Mouse (Mus musculus) lung, postnatal 0 days (tissue): ENCODE measurements at regions not wholly inside any gene's neighbourhood (a gene's known extent, or its start where the extent isn't known, plus 50 kb on each side); places are given as distances from the start of the nearest gene placed in this dataset.

ENCODE experiments used
- ATAC-seq: fragments of 200-750 bp; cut with Nextera tagmentation; 2 replicates; pipeline ENCODE4 v1.8.0; 2017; ENCODE audit warnings: moderate library complexity
- DNase-seq: peaks from one replicate; pipeline ENCODE4 v3.0.0-alpha.2; 2016; ENCODE audit warnings: low spot score
- H3K27ac ChIP-seq: fragments of 300-500 bp; sonication (generic); 2 replicates; pipeline ENCODE4 v1.5.1; 2014; ENCODE audit warnings: antibody characterized with exemption, mild to moderate bottlenecking, low read length, mixed read lengths
- H3K27me3 ChIP-seq: fragments of 300-500 bp; sonication (generic); replicated peaks from 2 replicates; pipeline ENCODE4 v1.6.1; 2014; ENCODE audit warnings: low read length, mixed read lengths; ENCODE audit not compliant: insufficient read depth
- H3K36me3 ChIP-seq: fragments of 300-500 bp; sonication (generic); 2 replicates; pipeline ENCODE4 v1.6.1; 2014; ENCODE audit warnings: low read length, mixed read lengths; ENCODE audit not compliant: insufficient read depth
- H3K4me1 ChIP-seq: fragments of 300-500 bp; sonication (generic); 2 replicates; pipeline ENCODE4 v1.6.1; 2014; ENCODE audit warnings: antibody characterized with exemption, low read depth, low read length, mixed read lengths; ENCODE audit not compliant: insufficient read depth
- H3K4me2 ChIP-seq: fragments of 300-500 bp; sonication (generic); replicated peaks from 2 replicates; pipeline ENCODE4 v1.6.1; 2014; ENCODE audit warnings: low read depth, mild to moderate bottlenecking, low read length, moderate library complexity, mixed read lengths
- H3K4me3 ChIP-seq: fragments of 300-500 bp; sonication (generic); 2 replicates; pipeline ENCODE4 v1.5.1; 2014; ENCODE audit warnings: low read depth, low read length
- H3K9ac ChIP-seq: fragments of 300-500 bp; sonication (generic); replicated peaks from 2 replicates; pipeline ENCODE4 v1.6.1; 2014; ENCODE audit warnings: low read depth, mild to moderate bottlenecking
- H3K9me3 ChIP-seq: fragments of 300-500 bp; sonication (generic); 2 replicates; pipeline ENCODE4 v1.6.1; 2016; ENCODE audit warnings: low read length, mixed read lengths
- CTCF ChIP-seq: IDR thresholded peaks from 2 replicates; pipeline ENCODE4 v1.5.1; 2016; ENCODE audit warnings: antibody characterized with exemption, mild to moderate bottlenecking
- EP300 ChIP-seq: IDR thresholded peaks from 2 replicates; pipeline ENCODE4 v1.6.1; 2016; ENCODE audit warnings: antibody characterized with exemption, mild to moderate bottlenecking, control low read depth
- WGBS: fragments of 180-500 bp; shearing (Covaris S2); extraction: QIAGEN DNeasy Blood & Tissue Kit; methylation state at CpG from one replicate; pipeline ENCODE4 v1.1.7; 2014; 5-methylcytosine and 5-hydroxymethylcytosine counted together

GRCm38 (mm10) chr10:66741819-66742218, 354.1 kb upstream of the Jmjd1c start:
- TF ChIP-seq EP300 (no peak), CTCF (peak; percentile 65)
- no peak overlapping the region for H3K4me2 ChIP-seq
- H3K4me3 ChIP-seq = no peak overlapping the region
- DNase-seq (peak; percentile 34), ATAC-seq (no peak)
- H3K27ac ChIP-seq = no peak overlapping the region
- no peaks in the 10 kb centered on the region for H3K4me1 ChIP-seq
- no peaks in the 10 kb centered on the region for H3K9me3 ChIP-seq
- no peaks in the 10 kb centered on the region for H3K27me3 ChIP-seq
- H3K36me3 ChIP-seq = no peaks in the 10 kb centered on the region
- WGBS = 45% methylated on average over 3 of the region's 3 CpGs
- H3K9ac ChIP-seq = no peak overlapping the region

DNA sequence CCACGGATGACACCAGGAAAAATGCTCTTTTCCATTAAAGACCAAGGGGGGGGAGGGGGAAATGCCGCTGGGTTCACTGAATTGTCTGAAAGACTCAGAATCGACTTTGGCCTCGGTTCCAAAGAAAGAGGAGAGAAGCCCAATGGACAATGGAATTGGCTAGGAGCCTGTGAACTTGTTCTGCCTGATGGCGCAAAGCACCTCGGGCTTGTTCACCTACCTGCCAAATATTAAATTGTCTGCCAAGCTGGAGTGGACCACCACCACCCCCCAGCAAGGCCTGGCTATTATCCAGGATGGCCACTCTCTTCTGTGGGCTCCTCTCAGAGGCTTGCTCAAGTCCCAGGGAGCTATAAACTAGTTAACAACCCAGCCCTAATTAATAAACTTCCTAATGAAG, 352.7 kb upstream of the Jmjd1c start:
- WGBS = 76% methylated on average over 6 of the region's 6 CpGs
- Histone ChIP-seq H3K27me3 (no peaks in the 10 kb centered on the region), H3K9ac (no peak overlapping the region), H3K9me3 (no peaks in the 10 kb centered on the region), H3K4me3 (no peak overlapping the region), H3K36me3 (no peaks in the 10 kb centered on the region), H3K4me1 (no peaks in the 10 kb centered on the region), H3K27ac (no peak overlapping the region), H3K4me2 (no peak overlapping the region)
- TF ChIP-seq CTCF (no peak), EP300 (no peak)
- no peak for ATAC-seq
- no peak for DNase-seq

- H3K4me3 ChIP-seq = no peak overlapping the region
Observed at GRCm38 (mm10) chr10:66745871-66746270, 350.1 kb upstream of the Jmjd1c start.

GRCm38 (mm10) chr10:66752237-66752810, 343.6 kb upstream of the Jmjd1c start:
- Histone ChIP-seq H3K27me3 (no peaks in the 10 kb centered on the region), H3K27ac (no peak overlapping the region), H3K4me1 (no peaks in the 10 kb centered on the region), H3K4me2 (no peak overlapping the region), H3K36me3 (no peaks in the 10 kb centered on the region), H3K9ac (no peak overlapping the region), H3K4me3 (no peak overlapping the region), H3K9me3 (no peaks in the 10 kb centered on the region)
- WGBS = 56% methylated on average over 7 of the region's 7 CpGs
- peak; percentile 83 for TF ChIP-seq EP300
- no peak for TF ChIP-seq CTCF
- DNase-seq (peak; percentile 93), ATAC-seq (peak; percentile 93)

More at GRCm38 (mm10) chr10:66745871-66746270, 350.1 kb upstream of the Jmjd1c start:
- Histone ChIP-seq H3K9me3 (no peaks in the 10 kb centered on the region), H3K4me2 (no peak overlapping the region), H3K9ac (no peak overlapping the region), H3K27me3 (no peaks in the 10 kb centered on the region), H3K27ac (no peak overlapping the region), H3K4me1 (no peaks in the 10 kb centered on the region), H3K36me3 (no peaks in the 10 kb centered on the region)
- WGBS = 94% methylated on average over 10 of the region's 10 CpGs
- ATAC-seq (no peak), DNase-seq (no peak)
- TF ChIP-seq EP300 = no peak
- no peak for TF ChIP-seq CTCF

DNA sequence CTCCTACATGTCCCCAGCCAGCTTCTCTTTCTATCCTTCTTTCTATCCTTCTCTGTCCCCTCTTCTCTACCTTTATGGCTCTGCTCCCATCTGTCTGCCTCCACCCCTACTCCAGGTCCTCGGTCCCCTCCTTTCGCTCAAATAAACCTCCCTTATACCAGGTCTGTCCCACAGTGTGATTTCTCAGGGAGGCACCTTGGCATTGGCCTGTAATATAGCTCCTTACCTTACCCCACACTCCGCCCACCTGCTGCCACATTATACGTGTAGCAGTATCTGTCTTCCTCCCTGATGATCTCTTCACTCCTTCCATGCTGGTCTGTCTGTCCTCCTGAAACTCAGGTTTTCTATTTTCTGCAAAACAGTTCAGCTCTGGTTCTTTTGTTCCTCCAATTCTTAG, 339.1 kb upstream of the Jmjd1c start:
- no peak overlapping the region for H3K9ac ChIP-seq
- TF ChIP-seq EP300 (no peak), CTCF (no peak)
- no peak overlapping the region for H3K4me3 ChIP-seq
- no peaks in the 10 kb centered on the region for H3K9me3 ChIP-seq
- DNase-seq (no peak), ATAC-seq (no peak)
- H3K4me1 ChIP-seq = no peaks in the 10 kb centered on the region
- H3K36me3 ChIP-seq = no peaks in the 10 kb centered on the region
- no peaks in the 10 kb centered on the region for H3K27me3 ChIP-seq
- no peak overlapping the region for H3K4me2 ChIP-seq
- no peak overlapping the region for H3K27ac ChIP-seq
- 78% methylated on average over 4 of the region's 4 CpGs for WGBS

DNA sequence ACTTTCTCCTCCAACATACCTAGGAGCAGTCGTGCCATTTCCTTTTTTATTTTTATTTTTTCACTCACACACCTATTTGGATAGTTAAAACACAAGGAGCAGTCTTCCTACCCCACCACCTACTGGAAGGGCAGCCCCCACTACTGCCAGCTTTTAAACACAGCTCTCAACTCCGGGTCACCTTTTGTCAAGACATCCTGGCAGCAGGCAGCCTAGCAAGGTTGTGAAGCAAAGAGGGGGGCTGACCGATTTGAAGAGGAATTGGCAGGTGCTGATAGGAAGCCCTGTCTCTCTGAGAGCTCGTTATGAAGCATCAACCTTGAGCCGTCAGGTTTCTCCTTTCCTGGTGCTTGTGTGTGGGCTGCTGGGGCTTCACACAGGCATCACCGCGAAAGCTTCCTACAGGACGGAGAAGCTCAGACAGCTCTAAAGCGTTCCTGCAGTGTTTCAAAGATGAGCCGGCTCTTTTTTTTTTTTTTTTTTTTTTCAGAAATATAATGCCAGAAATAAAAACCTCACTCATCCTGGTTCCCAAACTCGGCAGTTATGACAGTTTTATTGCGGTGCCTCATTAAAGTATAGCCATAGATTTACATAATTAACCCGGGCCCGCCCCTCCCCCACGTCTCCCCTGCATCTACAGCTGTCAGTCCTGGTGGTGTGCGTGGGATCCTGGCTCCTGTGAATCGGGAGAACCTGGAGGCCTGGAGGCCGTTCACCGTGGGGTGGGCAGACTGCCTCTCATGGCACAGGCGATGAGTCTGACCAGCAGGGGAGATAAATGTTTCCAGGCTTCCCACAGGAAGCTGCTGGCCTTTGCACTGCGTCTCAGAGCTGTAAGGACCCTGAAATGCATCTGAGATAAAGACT, 325.5 kb upstream of the Jmjd1c start:
- TF ChIP-seq CTCF (no peak), EP300 (no peak)
- ATAC-seq (no peak), DNase-seq (no peak)
- WGBS = 32% methylated on average over 21 of the region's 21 CpGs
- Histone ChIP-seq H3K4me1 (no peaks in the 10 kb centered on the region), H3K4me2 (no peak overlapping the region), H3K9ac (no peak overlapping the region), H3K27ac (no peak overlapping the region), H3K9me3 (peaks cover 4% of the 10 kb centered on the region), H3K4me3 (no peak overlapping the region), H3K36me3 (no peaks in the 10 kb centered on the region), H3K27me3 (no peaks in the 10 kb centered on the region)
